23 mouse cellular contexts compared by ENCODE assay signal in the genomic region with DNA sequence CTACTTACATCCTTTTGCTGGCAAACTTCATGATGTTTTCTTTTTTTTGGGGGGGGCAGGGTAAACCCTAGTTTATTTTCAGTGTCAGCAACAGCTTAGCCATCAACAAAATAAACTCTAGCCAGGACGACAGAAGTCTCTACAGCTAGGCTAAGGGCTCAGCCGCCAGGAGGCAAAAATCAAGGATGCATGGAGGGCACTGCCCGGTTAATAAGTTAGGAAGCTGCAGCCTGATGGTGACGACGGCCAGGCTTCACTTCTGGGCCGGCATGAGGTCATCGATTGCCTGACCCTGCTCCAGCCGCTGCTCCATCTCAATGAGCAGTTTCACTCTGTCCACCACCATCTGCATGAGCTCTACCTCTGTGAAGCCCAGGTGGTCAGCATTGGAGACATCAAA. TPM values are rescaled to one million over a fixed set of nuclear protein-coding genes. Genes with fewer than 3 reads are reported as not detected.
A peak's percentile ranks its signal among the peaks of the same experiment; 100 is the strongest.
DNase-seq lines count a peak whose midpoint lies in the region; ATAC-seq and TF ChIP-seq lines count a peak whose summit lies in the region.
"Had no signal": no experiment of that assay in that cellular context is flagged by ENCODE, and none has a peak within 500 bp of the region (broad histone marks: within the 10 kb centered on the region; RNA-seq: fewer than 3 reads in every experiment).

No protein-coding gene starts in this region.

- WGBS in kidney, embryonic 14.5 days: 83% methylated on average over 8 of the region's 8 CpGs
- 50% methylated on average over 8 of the region's 8 CpGs for WGBS in kidney, adult 2 months
- 85% methylated on average over 8 of the region's 8 CpGs for WGBS in kidney, embryonic 16.5 days

- no peaks in the 10 kb centered on the region for H3K9me3 ChIP-seq in kidney, embryonic 14.5 days (ENCODE audit: control insufficient read depth, low read length)
- 0 out of 2 replicates have a peak, but pooled peaks cover 3% of the 10 kb centered on the region for H3K9me3 ChIP-seq in kidney, embryonic 16.5 days (ENCODE audit: low read length)
- H3K9me3 ChIP-seq: embryonic facial prominence, embryonic 13.5 days; forebrain, embryonic 12.5 days; heart, embryonic 15.5 days had no signal

- no peaks in the 10 kb centered on the region for H3K36me3 ChIP-seq in kidney, embryonic 14.5 days (ENCODE audit: control insufficient read depth, insufficient read depth, low read length)
- H3K36me3 ChIP-seq in kidney, adult 2 months (ENCODE audit: control insufficient read depth, insufficient read depth, low read length): no peaks in the 10 kb centered on the region
- no peaks in the 10 kb centered on the region for H3K36me3 ChIP-seq in kidney, embryonic 16.5 days (ENCODE audit: insufficient read depth, low read length)
- H3K36me3 ChIP-seq: embryonic facial prominence, embryonic 13.5 days; forebrain, embryonic 12.5 days; heart, embryonic 15.5 days had no signal

- no peak for TF ChIP-seq POLR2A in kidney, adult 2 months (IDR thresholded peaks at IDR 0.05; ENCODE audit: low read depth, low read length)

- no peak for TF ChIP-seq CTCF in kidney, adult 2 months (conservative IDR thresholded peaks at IDR 0.05; ENCODE audit: insufficient read depth, insufficient read length, low read depth, low read length)

- no peaks in the 10 kb centered on the region for H3K27me3 ChIP-seq in kidney, embryonic 14.5 days (ENCODE audit: control insufficient read depth, insufficient read depth, low read length)
- H3K27me3 ChIP-seq in kidney, adult 2 months (replicated peaks; ENCODE audit: control insufficient read depth, insufficient read depth, low read length): no peaks in the 10 kb centered on the region; the same call in 1 of the 2 replicates
- no peaks in the 10 kb centered on the region for H3K27me3 ChIP-seq in kidney, embryonic 16.5 days (ENCODE audit: insufficient read depth, low read length)
- H3K27me3 ChIP-seq: embryonic facial prominence, embryonic 13.5 days; forebrain, embryonic 12.5 days; heart, embryonic 15.5 days had no signal

- DNase-seq in kidney, adult 18-20 months: peak; percentile 12
- peak; percentile 48 for DNase-seq in kidney, adult 2 months
- peak; percentile 1 to 54 for DNase-seq in kidney, postnatal 36 days
- no peak for DNase-seq in lung, postnatal 14 days
- DNase-seq in layer of hippocampus, adult 11-12 months (ENCODE audit: low spot score): no peak
- DNase-seq: adrenal gland, postnatal 10 days; cerebellum, adult 11 months; cerebellum, adult 9-10 months; cerebellum, postnatal 25 days; gastrocnemius, postnatal 14 days; heart, adult 2 months; heart, postnatal 14 days had no signal

- H3K4me1 ChIP-seq in kidney, embryonic 14.5 days (ENCODE audit: control insufficient read depth, insufficient read depth, low read length): no peaks in the 10 kb centered on the region
- no peaks in the 10 kb centered on the region for H3K4me1 ChIP-seq in kidney, adult 2 months (ENCODE audit: control insufficient read depth, insufficient read depth, low read length)
- H3K4me1 ChIP-seq in kidney, embryonic 16.5 days (ENCODE audit: insufficient read depth, low read length): no peaks in the 10 kb centered on the region
- H3K4me1 ChIP-seq: embryonic facial prominence, embryonic 13.5 days; forebrain, embryonic 12.5 days; heart, embryonic 15.5 days had no signal

- no peak overlapping the region for H3K4me2 ChIP-seq in kidney, embryonic 14.5 days (replicated peaks; ENCODE audit: low read depth, low read length)
- no peak overlapping the region for H3K4me2 ChIP-seq in kidney, embryonic 16.5 days (replicated peaks; ENCODE audit: low read depth, low read length)
- H3K4me2 ChIP-seq: embryonic facial prominence, embryonic 13.5 days; forebrain, embryonic 12.5 days; heart, embryonic 11.5 days; heart, embryonic 15.5 days had no signal

- no peak overlapping the region for H3K9ac ChIP-seq in kidney, embryonic 14.5 days (ENCODE audit: low read depth, low read length)
- H3K9ac ChIP-seq in kidney, embryonic 16.5 days (replicated peaks; ENCODE audit: low read length): no peak overlapping the region
- H3K9ac ChIP-seq: embryonic facial prominence, embryonic 13.5 days; forebrain, embryonic 12.5 days; heart, embryonic 15.5 days had no signal

- no peak overlapping the region for H3K4me3 ChIP-seq in kidney, embryonic 14.5 days (ENCODE audit: low read length)
- no peak overlapping the region for H3K4me3 ChIP-seq in kidney, adult 2 months (ENCODE audit: insufficient read depth, low read depth, low read length)
- no peak overlapping the region for H3K4me3 ChIP-seq in kidney, embryonic 16.5 days (ENCODE audit: low read length)
- H3K4me3 ChIP-seq: embryonic facial prominence, embryonic 13.5 days; forebrain, embryonic 12.5 days; heart, adult 2 months; heart, embryonic 15.5 days had no signal

- no peak overlapping the region for H3K27ac ChIP-seq in kidney, embryonic 14.5 days (ENCODE audit: low read depth, low read length)
- no peak overlapping the region for H3K27ac ChIP-seq in kidney, adult 2 months (ENCODE audit: insufficient read depth, low read depth, low read length)
- H3K27ac ChIP-seq in kidney, embryonic 16.5 days (ENCODE audit: low read length): no peak overlapping the region
- H3K27ac ChIP-seq: embryonic facial prominence, embryonic 13.5 days; forebrain, embryonic 12.5 days; heart, adult 2 months; heart, embryonic 15.5 days had no signal

- ATAC-seq in kidney, embryonic 14.5 days (ENCODE audit: low FRiP score, low TSS enrichment): no peak
- peak; percentile 42; the same call in 1 of the 2 replicates for ATAC-seq in kidney, embryonic 16.5 days (ENCODE audit: low FRiP score, low TSS enrichment)
- ATAC-seq: forebrain, embryonic 16.5 days had no signal

RNA-seq across cellular contexts. Expression of a gene that starts 49.7 kb away (rescaled TPM):
- polyA plus RNA-seq in kidney, embryonic 14.5 days (2014; fragmentation: Nextera tagmentation; extraction: Ambion mirVana): not detected in 2 replicates
- not detected in 2 replicates for polyA plus RNA-seq in kidney, adult 2 months (2012; rRNA removed)
- not detected in 2 replicates for polyA plus RNA-seq in kidney, embryonic 16.5 days (2015; fragmentation: Nextera tagmentation; extraction: Ambion mirVana)
- polyA plus RNA-seq: brain, embryonic 14.5 days; C2C12; forebrain, embryonic 12.5 days; forebrain, embryonic 16.5 days; frontal cortex, adult 2 months; gonadal fat pad, adult 2 months; heart, adult 2 months; heart, embryonic 11.5 days; heart, embryonic 15.5 days had no signal

Comparison
In these comparisons a context has a peak if more than half of its experiments do, and no peak if none do; other contexts are left out.
1. DNase-seq: peak in kidney, adult 18-20 months (single experiment), kidney, adult 2 months (single experiment) and kidney, postnatal 36 days (2 of 2); none in lung, postnatal 14 days (single experiment) and layer of hippocampus, adult 11-12 months (single experiment).